Mouse (Mus musculus) telencephalon, adult 2 months (tissue): ENCODE data around the gene Hivep1.

Experiments used
- DNase-seq: peaks from one replicate; pipeline ENCODE4 v3.0.0-alpha.2; 2011; ENCODE audit warnings: low read depth, low spot score

The Hivep1 gene

DNA sequence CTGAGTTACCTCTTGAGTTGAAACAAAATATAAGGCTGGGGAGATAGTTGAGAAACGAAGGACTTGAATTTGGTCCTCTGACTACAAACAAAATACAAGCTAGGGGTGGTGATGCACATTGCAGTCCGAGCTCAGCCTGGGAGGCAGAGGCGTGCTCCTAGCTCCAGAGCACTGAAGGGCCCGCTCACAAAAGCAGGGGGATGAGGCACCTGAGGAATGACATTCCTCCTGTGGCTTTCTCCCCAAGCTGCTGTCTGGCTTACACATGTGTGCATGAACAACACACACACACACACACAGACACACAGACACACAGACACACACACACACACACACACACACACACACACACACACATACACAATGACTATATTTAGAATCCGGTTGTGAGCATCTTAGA, 60.9 kb downstream of the Hivep1 start:
- DNase-seq: no peak

DNA sequence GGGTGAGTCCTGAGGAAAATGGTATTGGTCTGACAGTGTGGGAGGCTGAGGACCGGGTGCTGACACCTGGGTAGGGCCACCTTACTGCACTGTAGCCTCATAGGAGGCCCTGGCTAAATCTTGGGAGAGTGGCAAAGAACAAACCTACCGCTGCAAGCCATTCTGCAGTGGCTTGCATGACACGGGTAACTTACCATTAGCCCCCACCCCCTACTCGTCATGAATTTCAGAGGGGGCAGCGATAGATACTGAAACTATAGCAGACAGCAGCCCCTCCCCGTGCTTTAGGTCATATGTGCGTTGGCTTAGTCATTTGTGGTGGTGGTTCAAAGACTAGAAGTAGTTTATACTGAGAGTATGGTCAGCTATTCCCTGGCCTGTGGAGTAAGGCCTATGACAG, 61.8 kb downstream of the Hivep1 start:
- no peak for DNase-seq

DNA sequence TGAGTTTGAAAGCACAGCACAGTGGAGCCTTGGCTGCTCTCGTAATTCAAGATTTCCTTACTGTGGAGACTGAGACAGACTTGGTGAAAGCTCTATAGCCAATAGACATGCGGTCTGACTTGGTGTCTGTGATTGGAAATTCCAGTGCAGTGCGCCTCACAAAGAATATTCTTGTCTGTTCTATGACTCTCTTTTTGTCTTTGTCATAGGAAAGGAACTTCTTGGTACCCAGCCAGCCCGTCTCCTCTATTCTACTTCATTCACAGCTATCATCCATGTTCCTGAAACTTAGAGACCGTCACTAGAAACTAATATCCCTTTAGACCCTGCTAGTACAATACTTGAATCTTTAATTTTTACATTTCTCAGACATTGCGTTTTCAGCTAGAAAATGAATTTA, 64.5 kb downstream of the Hivep1 start:
- no peak for DNase-seq

DNA sequence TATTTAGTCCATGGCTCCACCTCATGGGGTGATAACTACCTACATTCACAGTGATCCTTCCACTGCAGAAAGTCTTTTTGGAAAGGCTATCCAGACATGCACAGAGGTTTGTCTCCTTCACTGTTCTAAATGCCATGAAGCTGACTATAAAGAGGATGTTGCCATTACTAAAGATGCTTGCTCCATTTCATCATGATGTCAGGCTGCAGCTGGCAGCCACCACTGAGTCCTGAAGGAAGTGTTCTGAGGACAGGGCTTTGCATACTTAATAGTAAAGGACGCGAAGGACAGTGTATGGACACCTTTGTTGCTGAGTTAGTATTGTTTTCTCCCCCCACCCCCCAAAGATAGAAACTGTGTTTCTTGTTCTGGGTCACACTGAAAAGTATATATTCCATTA, 67.2 kb downstream of the Hivep1 start:
- DNase-seq: no peak

DNA sequence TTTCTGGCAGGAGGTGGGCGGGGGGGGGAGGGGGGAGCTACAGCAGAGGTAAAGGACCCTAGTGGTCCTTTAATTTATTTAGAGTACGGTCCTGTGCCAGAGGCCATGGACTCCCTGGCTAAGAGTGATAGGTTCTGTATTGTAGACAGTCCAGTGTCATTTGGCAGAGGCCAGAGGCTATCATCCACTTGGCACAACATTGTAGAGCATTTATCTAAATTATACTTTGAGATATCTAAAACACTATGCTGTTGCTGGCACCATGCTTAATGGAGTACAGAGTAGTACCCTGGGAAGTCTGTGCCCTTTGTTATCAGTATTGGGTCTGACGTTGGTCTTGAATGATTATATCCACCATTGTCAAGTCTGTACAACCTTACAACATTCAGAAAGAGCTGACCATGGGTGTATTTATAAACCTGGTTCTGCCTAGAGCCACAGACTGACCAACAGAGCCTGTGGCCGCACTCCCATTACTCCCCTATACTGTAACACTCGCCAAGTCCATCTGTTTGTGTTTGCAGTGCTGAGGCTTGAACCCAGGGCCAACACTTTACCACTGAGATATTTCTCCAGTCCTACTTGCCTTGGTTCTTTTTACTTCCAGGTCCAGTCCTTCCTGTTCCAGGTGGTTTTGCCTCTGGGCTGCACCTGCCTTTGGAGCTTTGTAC, 69.4 kb downstream of the Hivep1 start:
- no peak for DNase-seq

DNA sequence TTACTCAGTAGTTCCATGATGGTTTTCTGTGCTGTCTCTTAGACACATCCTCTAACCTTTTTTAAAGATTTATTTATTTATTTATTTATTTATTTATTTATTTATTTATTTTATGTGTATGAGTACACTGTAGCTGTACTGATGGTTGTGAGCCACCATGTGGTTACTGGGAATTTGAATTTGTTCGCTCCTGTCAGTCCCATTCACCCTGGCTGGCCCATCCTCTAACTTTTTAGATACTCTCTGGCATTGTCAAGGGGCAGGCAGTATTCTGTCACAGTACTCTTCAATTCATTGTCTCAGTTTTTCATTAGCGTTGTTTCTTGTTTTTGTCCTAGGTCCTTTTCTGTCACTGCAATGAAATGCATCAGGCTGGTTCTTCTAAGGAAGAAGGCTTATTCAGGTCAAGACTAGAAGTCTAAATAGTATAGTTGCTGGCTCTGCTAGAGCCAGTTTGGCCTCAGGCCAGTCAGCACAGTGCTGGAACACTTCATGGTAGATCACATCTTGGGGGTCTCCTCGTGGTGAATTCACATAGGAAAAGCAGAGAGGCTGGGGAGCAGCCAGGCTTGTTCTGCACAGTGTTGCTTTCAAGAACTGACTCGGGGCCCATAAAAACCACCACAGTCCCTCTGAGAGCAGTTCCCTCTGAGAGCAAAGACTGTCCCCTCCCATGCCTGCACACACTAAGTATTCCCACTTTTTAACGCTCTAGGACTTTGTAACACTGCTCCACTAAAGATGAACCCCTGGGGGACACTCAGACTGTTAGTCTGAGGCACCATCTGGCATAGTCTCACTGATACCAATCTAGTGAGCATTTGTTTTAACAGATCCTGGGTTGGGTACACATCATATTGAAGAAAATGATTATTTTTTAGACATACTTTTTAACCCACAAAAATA, 70.2 kb downstream of the Hivep1 start:
- no peak for DNase-seq

DNA sequence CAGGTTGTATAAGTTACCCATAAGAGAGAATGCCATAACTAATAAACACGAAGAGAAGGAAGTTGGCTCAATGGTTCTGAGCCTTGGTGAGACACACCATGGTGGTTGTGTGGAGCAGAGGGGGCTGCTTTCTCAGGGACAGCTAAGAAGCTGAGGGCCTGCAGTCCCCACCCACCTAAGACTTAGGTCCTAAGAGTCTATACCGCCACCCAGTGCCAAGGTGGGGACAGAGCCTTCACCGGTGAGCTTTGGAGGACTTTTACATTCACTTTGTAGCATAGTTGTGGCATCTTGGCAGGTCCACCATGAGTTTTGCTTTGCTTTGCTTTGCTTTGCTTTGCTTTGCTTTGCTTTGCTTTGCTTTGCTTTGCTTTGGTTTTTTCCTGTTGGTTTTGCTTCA, 92.8 kb downstream of the Hivep1 start:
- no peak for DNase-seq

DNA sequence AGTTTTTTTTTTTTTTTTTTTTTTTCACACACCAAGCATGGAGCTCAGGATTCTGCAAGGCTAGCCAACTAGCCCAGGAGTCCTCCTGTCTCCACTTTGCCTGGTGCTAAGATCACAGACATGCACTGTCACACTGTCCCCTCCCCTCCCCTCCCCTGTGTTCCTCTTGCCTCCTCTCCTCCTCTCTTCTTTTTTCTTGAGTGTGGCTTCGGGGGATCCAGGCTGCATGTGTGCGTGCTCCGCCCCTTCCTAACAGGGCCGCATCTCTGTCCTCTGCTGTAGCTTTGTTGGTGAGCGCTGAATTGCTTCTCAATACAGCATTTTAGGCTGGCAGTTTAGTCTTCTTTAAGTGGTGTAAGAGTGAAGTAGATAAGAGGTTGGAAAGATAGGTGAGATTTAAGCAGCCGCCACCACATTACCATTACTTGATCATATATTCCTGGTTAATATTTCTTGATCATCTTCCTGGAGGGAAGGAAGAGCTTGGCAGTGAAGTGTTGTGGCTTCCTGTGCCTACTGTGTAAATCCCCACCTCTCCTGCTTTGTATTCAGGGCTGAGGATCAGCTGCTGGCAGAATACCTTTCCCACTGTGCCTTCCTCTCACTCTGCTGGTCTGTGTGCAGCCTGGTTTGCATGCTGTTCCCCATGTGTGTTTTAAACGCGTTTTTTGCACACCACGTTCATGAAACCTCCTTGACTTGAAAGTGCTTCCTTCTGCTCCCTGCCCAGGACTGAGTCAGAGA, 97.7 kb downstream of the Hivep1 start:
- DNase-seq: no peak

DNA sequence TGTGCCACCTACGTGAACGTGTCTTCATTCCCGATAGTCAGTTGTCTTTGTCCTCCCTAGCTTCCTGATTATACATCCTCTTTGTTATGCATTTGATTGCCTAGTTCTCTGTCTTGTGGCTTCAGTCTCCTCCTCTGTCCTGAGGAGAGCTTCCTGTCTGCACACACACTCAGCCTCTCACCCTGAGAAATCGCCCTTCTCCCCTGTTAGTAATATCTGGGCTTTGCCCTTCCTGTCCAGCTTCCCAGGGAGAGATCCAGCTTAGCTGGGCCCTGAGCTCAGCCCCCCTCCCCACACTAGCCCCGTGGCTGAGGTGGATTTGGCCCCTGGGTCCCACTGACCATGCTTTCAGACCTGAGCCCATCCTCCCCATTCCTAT, 98.2 kb downstream of the Hivep1 start:
- no peak for DNase-seq

DNA sequence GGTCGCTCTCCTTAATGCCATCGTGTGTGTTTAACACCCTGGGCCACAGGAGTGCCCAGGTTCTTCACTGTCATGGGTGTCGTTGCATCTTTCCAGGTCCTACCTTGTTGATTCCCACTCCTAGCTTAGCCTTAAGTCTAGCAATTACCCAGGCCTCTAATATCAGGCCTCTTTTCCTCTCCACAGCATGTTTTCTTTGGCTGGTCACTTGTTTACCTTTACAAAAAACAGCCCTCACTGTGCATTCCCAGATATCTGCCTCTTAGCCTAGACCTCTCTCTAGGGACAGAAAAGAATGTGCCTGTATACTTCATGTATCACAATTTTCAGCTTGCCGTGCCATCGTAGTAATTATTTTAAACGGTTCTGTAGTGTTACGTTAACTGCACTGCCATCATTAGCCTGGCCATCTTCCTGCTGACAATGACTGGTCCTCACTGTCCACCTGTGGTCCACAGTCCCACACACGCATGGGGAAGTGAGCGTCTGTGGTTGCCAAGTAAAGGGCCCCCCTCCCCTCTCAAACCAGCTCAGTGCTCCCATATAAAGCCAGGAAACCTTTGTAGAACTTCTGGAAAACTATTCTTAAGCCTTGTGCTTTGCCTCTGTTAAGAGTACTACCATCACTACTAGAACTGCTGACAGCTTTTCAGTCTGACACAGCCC, 98.8 kb downstream of the Hivep1 start:
- no peak for DNase-seq

DNA sequence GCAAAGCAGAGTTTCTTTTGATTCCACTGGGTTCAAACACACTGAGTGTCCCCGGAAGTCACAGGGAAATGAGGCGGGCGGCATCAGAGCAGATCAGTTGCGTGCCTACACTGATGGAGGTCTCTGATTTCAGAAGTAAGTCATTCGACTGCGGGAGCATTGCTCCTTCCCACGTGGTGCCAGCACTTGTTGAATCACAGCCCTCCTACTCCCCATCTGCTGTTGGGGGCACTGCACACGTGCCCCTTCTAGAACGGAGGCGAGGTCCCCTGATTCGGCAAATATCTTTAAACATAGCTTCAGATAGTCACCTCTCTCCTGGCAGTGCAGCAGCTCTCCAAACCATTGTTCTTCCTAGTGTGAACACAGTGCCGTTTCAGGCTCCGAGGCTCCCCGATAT, 106.4 kb downstream of the Hivep1 start:
- DNase-seq: peak; percentile 38

DNA sequence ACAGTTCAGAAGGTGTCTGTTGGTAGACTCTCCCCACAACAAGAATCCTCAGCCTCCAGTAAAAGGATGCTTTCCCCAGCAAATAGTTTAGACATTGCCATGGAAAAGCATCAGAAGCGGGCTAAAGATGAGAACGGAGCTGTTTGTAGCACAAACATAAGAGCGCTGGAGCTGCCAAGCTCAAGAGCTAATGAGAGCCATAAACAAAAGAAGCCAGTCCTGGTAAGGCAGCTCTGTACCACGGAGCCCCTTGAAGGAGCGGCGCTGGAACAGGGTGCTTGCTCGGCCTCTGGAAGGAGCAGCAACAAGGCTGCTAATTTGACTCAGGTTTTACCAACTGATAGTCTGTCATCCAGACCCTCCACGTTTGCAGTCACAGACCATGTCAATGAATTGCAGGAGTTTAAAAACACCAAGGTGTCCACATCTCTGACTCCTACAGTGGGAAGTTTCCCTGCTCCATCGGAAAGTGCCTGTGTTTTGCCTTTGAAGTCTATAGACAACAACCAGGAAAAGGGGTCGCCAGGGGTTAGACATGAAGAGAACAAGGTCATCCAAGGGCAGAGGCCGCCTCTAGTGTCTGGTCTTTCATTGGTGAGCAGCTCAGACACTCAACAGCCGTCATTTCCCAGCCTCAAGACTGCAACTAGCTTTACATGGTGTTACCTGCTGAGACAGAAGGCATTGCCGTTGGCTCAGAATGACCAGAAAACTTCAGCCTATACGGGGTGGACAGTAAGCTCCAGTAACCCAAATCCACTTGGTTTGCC, 107.8 kb downstream of the Hivep1 start:
- DNase-seq: no peak

DNA sequence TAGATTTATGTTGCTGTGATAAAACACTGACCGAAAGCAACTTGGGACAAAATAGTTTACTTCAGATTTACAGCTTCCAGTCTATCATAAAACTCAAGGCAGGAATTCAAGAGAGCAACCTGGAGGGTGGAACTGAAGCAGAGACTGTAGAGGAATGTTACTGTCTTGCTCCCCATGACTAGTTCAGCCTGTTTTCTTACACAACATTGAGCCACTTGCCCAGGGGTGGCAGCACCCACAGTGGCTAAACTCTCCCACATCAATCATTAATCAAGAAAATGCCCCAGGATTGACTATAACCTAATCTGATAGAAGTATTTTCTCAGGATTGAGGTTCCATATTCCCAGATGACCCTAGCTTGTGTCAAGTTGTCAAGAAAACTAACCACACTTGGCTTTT, 119.0 kb downstream of the Hivep1 start:
- DNase-seq: no peak

DNA sequence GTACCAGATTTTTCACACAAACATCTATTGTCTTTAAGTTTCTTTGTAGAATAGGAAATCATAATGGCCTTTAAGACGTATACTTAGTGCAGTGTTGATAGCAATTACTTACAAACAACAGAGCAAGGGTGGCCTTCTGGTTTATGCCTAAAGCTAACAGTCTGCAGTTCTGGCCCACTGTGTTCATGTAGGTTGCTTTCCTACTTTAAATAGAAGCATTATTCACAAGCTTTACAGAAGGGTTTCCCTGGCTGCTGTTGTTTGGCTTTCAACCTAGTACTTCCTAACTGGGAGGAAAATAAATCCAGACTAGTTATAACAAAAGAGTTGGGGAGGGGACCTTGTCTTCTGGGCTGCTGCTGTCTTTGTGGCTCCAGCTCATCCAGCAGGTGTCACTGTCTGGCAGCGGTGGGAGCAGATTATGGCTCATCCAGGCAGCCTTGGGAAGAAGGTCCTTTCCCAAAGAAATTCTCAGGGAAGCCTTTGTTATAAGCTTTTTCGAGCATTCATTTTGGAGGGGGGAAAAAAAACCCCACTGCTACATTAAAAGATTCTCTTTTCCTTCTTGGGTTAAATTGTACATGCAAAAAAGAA, 123.1 kb downstream of the Hivep1 start:
- peak; percentile 26 for DNase-seq

DNA sequence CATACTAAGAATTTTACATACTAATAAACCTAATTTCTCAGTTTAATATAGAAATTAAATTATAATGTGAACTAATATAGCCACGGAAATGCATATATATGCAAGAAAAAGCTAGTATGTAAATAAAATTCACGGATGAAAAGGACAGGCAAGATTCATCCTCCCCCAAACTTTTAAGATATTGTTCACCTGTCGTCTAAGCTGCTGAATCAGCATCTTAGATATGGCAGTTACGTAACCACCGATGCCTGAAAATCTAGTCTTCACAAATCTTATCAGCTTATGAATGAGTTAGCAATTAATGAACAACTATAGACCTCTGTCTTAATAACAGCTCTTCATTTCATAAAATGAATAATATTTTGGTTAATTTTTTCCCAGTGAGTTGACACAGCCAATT, 130.8 kb downstream of the Hivep1 start:
- no peak for DNase-seq

DNA sequence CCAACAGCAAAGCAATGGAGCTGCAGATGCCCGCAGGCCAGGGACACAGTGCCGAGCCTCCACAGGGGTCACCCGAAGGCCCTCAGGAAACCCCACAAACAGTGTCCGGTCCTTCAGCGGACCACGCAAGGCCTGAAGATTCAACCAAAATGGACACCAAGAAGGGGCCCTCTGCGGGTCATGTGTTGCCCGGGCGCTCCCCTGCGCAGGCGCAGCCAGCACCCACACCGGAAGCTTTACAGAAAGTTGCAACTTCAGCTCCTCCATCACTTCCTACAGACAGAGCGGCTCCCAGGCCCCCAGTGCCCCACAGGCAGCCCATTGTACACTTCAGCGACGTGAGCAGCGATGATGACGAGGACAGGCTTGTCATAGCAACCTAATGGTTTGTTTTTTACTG, 132.3 kb downstream of the Hivep1 start:
- no peak for DNase-seq

DNA sequence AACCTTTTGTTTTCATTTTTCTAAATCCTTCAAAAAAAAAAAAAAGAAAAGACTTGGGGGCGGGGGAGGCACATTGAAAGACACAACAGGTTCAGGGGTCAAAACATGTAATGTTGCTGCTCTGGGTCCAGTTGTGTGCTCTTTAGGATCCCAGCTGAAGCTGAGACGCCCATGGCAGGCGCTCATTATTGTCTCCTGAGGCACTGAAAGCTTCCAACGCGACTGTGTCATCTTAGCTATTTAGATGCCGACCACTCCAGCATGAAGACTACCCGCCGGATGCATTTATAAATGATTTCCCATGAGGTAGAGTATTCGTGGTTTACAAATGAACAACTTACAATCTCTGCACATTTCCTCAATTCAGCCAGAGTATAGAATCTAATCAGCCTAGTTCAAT, 141.2 kb downstream of the Hivep1 start:
- DNase-seq: no peak

DNA sequence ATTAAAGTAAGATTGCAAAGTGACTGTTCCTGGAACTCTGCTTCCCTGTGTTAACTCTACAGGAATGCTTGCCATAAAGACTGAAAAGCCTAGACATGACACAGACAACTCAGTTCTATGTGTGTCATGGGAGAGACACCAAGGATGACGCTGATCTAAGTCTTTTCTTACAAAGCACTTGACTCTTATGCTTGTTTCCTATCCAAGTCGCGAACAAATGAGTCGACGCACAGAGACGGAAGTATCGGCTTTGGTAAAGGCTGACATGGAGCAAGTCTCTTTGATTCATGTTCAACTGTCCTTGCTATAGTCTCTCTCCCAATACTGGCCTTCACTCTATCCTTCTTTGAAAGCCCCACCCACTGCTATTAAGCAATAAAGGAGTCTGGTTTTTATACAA, 143.8 kb downstream of the Hivep1 start:
- DNase-seq: no peak

DNA sequence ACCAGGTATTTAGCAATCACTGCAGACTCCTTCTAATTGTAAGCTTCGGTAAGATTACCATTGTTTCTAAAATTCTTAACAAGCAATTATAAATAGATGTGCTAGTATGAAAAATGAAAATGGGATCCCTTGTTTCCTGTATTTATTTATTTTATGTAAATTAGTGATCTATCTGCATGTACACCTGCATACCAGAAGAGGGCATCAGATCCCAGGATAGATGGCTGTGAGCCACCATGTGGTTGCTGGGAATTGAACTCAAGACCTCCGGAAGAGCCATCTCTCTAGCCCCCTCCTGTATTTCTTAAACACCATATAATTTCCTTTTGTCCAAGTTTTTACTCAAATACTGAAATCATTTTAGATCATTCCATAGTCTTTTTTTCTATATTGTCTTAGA, 145.8 kb downstream of the Hivep1 start:
- DNase-seq: no peak

DNA sequence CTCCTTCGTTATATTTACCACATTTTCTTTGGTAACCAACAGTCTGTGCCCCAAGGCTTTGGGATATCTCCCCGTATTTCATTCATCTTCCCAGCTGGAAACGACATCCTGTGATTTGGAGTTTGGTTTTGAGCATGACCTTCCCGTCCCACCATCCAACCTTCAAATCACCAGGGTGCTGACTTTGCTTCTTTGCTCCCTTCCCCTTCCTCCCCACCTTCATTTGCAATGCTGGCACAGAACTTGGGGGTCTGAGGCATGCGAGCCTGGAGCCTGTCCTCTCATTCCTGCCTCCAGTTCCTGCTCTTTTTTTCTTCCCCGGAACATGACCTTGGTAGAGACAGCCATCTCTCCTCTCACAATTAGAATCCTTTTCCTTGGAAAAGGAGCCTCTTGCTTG, 161.7 kb downstream of the Hivep1 start:
- DNase-seq: no peak

DNA sequence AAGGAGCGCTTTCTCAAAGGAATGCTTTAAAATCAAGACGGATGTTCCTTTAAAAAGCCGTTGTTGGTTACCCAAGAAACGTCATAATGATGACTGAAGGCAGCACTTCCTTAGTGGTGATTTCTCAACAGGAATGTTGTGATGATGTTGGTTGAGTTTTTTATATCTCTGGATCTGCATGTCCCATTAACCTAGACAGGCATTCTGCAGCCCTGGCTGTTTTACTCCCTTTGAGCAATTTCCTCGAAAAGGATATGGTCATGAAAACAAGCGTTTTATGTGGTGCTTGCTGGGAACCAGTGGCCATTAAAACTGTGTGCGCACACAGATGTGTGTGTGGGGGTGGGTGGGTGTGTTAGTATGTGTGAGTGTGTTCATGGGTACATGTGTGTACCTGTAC, 170.6 kb downstream of the Hivep1 start:
- no peak for DNase-seq
